Mouse (Mus musculus) telencephalon, adult 2 months (tissue): Measurements from ENCODE around the gene Sh3rf1.
"Not testable (repeated sequence)": the region's sequence is repeated elsewhere in the genome, so short reads cannot be mapped to it uniquely, and the experiment has no call there.

Source experiments
- DNase-seq: peaks from one replicate; pipeline ENCODE4 v3.0.0-alpha.2; 2011; ENCODE audit warnings: low read depth, low spot score

Sh3rf1 gene

GRCm38 (mm10) chr8:61362301-61362913 is 138.7 kb downstream of the Sh3rf1 start:
- no peak for DNase-seq

- no peak for DNase-seq
Measured at GRCm38 (mm10) chr8:61373303-61373702, 149.6 kb downstream of the Sh3rf1 start.

DNA sequence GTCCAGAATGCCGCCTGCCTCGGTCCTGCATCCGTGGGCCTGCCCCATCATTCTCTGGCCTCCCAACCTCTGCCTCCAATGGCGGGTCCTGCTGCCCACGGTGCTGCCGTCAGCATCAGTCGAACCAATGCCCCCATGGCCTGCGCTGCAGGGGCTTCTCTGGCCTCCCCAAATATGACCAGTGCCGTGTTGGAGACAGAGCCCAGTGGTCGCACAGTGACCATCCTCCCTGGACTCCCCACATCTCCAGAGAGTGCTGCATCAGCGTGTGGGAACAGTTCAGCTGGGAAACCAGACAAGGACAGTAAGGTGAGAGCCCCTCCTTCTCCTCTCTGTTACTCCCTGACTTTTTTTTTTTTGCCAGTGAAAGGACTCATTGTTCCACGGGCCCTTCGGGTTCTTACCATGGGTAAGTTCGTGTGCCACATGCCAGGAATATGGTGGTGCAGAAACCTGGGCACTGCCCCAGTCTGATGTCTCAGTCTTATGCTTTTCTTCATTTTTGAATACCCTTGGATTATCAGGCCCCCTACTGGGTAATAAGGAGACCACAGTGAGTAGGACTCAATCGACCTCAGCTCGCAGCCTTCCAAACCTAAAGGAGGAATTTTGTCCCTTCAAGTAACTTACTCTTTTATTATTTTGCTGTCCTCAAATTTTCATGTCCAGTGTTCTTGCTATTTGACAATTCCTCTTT is 150.5 kb downstream of the Sh3rf1 start:
- no peak for DNase-seq

- no peak for DNase-seq
Measured at GRCm38 (mm10) chr8:61375205-61375604, 151.5 kb downstream of the Sh3rf1 start.

DNA sequence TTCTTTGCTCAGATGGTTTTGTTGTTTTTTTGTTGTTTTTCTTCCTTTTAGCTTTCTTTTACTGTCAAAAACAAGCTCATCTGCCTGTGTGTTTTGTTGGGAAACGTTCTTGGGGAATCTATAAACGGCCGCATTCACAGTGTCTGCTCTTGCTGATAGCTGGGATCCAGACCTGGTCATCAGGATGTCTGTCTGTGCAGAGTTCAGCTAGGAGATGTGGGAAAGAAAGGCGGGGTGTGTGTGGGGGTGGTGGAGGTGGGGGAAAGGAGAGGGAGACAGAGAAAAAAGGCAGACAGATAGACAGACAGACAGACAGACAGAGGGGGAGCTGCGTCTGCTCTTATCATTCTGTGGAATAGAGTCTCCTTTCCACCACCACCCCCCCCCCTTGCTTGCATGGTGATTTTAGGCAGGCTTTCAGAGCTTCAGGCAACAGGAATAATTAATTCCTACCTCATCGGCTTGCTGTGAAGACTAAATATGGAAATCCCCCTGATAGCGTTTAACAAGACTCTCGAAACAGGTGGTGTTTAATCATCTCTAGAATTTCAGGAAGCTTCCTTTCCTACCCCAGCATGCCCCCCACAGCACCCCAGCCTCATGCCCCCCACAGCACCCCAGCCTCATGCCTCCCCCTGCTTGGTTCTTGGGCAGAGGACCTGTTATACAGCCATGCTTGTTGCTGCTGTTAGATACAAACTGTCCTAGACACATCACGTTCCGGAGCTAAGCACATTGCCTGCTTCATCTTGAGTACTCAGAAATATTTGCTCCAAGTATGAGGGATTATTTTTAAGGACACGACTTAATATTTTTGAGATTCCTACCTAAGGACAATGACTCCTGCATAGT is 155.4 kb downstream of the Sh3rf1 start:
- DNase-seq = no peak

- no peak for DNase-seq
Measured at GRCm38 (mm10) chr8:61384536-61384935, 160.9 kb downstream of the Sh3rf1 start.

- no peak for DNase-seq
Measured at GRCm38 (mm10) chr8:61385502-61386191, 162.0 kb downstream of the Sh3rf1 start.

DNA sequence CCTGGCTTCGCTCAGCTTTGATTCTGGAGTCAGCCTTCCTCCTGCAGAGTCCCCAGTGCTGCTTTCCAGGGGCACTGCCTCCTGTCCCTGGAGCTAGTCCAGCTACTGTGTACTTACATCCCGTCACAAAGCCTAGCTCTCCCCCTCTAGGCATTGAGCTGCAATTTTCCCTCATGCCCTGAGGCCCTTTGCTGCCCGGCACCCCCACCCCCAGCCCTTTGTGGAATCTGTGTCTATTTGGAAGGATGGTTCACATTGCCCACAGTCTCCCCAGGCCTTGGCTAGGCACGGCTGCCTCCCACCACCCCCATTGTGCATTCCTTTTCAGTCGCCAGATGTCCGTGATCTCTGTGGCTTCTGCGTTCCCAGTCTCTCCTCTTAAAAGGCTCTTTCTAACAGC is 163.0 kb downstream of the Sh3rf1 start:
- DNase-seq = peak; percentile 31

- no peak for DNase-seq
Measured at GRCm38 (mm10) chr8:61387501-61387963, 163.9 kb downstream of the Sh3rf1 start.

DNA sequence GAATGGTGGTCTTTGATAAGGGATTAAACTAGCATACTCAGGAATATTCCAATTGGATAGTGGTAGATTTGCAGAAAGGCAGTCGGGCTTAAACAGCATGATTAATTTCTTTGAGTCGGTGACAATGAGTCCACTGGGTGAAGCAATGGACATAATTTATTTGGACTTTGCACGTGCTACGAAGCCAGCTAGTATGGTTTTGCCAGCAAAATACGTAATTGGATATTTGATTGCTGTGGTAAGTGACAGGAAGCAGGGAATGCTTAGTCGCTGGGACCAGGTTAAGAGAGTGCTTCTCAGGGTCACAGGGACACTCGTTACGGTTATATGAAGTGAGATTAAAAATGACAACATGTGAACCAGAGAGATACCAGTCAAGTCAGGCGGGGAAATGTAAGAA is 164.7 kb downstream of the Sh3rf1 start:
- DNase-seq = no peak

DNA sequence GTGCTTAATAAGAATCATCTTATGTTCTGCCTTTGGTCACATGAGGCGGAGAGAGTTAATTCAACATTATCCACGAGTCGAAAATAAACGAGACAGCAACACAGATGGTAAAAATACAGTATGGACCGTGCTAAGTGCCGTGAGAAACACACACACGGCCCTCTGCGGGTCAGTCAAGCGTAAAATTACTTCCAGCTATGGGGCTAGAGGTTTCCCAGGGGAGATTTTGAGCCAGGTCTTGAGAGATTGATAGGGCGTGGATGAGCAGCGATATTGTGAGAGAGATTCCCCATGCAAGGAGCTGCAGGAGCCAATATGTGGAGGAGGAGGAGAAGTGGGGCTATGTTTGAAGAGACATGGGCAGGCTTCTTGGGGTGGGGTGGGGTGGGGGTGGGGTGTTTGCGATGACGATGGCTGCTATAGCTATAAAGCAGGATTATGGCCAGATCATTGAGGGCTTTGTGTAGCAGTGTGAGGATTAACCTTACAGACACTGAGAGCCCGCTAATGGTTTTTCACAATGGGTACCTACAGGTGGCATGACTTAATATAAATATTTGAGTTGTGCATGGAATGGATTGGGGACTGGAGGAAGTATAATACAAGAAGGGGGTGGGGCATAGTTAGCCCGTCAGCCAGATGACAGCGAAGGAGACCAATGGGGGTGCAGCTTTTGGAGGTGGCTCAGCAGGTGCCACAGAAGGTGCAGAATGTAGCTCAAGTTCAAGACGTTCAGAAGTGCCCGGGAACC is 166.8 kb downstream of the Sh3rf1 start:
- no peak for DNase-seq

GRCm38 (mm10) chr8:61391058-61391434 is 167.4 kb downstream of the Sh3rf1 start:
- DNase-seq = no peak

GRCm38 (mm10) chr8:61397139-61397538 is 173.5 kb downstream of the Sh3rf1 start:
- DNase-seq = no peak

- no peak for DNase-seq
Measured at GRCm38 (mm10) chr8:61397755-61398154, 174.1 kb downstream of the Sh3rf1 start.

GRCm38 (mm10) chr8:61402861-61403260 is 179.2 kb downstream of the Sh3rf1 start:
- DNase-seq = no peak

GRCm38 (mm10) chr8:61403266-61404177 is 179.8 kb downstream of the Sh3rf1 start:
- DNase-seq = no peak

DNA sequence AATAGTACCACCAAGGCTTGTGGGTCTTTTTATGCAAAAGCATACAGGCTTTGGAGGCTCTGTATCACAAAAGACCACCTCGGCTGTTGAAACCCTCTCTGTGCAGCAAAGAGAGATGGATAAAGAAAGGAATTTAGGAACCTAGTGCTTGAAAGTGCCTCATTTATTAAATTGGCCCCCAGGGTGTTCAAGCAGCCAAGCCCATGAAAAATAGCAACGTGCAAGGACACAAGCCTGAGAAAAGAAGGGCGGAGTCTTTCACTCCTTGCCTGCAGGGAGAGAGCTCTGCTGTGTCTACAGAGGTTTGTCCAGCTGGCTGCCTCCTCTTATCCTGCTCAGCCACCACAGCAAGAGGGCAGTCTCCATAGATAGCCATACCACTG is 180.5 kb downstream of the Sh3rf1 start:
- no peak for DNase-seq

DNA sequence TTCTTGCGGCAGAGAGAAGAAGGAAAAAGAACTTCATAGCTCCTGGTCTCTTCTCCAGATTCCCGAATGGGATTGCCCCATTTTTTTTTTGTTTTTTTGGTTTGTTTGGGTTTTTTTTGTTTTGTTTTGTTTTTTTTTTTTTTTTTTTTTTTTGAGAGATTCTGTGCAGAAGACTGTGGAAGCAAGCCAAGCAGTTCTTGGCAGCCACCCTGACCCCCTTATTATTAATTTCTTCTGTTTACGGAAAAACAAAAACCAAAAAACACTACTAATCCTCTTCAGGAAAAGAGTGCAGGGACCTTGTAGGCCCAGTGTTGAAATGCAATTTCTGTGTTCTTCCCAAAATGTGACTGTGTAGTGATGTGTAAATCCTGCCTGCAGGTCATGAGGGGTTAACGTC is 185.4 kb downstream of the Sh3rf1 start:
- DNase-seq = no peak

- DNase-seq = not testable (repeated sequence)
Measured at GRCm38 (mm10) chr8:61409712-61410111, 186.0 kb downstream of the Sh3rf1 start.

GRCm38 (mm10) chr8:61419521-61419920 is 195.8 kb downstream of the Sh3rf1 start:
- no peak for DNase-seq
